Mouse (Mus musculus) lung, postnatal 14 days (tissue): ENCODE measurements around the gene Lrrc75a.

Source experiments
- DNase-seq: peaks from one replicate; pipeline ENCODE4 v3.0.0; 2021

The Lrrc75a gene

DNA sequence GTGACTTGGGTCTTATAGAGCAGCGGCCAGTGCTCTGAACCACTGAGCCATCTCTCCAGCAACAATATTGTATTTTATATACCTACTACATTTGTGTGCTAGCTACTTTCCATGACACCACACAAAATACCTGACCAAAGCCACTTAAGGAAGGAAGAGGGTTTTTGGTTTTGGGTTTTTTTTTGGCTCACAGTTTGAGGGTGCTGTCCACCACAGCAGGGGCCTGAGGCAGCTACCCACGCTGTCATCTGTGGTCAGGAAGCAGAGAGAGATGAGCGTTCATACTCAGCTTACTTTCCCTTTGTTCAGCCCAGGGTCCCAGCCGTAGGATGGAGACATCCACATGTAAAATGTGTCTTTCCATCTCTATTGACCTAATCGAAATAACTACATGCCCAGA lies 61.3 kb downstream of the Lrrc75a start:
- no peak for DNase-seq

DNA sequence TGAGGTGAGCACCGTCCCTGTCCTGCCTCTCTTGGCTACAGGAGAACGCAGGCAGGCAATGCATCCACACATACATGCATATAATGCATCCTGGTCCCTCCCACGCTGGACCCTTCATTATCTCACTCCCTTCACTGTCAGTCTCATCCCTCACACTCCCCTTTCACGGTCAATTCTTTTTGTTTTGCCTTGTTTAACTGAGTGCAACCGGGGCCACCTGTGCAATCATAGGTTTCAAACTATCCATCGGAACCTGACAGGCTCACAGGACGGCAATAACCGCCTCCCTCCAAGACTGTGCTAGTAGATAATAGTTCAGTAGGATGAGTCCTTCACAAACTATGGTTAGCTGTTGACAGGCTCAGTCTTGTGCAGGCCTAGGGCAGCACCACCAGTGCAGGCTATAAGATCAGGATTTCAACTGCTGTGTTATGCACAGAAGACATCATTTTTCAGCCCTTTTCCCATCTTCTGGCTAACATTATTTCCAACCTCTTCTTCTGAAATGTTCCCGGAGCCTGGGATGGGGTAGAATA lies 63.6 kb downstream of the Lrrc75a start:
- DNase-seq = no peak

DNA sequence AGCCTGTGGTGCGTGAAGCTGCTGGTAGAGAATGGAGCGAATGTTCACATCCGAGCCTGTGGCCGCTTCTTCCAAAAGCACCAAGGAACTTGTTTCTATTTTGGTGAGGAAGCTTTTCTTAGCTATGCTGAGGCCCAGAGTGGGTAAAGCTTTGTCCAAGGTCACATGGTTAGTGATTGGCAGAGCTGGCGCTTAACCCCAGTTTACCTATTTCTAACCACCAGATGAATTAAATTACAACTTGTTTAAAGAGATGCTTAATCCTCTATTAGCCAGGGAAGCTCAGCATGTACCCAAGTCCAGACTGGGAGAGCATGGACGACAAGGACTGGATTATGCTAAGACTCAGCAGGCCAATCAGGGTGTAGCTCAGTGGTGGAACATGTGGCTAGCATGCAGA lies 65.3 kb downstream of the Lrrc75a start:
- DNase-seq = no peak

DNA sequence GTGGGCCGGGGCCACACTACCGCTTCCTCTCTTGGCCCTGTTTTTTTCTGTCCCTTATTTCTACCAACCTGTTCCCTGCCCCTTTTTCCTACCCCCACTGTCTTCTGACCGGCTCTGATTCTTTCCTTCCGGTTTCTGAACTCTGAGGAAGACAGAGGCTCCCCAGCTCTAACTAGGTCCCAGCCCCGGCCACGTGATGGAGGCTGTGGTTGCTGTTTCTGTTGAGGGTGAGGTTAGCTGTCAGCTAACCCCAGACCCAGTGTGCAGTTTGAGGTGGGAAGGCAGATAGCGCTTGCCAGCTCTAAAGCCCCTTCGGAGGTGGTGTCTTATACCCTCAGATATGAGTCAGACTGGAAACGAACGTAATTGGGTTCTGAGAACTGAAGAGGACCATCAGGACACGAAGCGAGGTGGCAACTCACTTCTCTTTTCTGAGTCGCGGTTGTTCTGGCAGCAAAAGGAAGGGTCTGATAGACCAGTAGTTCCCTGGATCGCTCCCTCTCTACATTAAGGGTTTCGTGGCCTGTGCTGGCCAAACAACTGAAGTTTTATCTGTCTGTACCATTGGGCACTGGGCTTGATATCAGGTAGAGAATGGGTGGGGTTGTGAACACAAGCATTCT lies 71.7 kb downstream of the Lrrc75a start:
- peak; percentile 37 for DNase-seq

DNA sequence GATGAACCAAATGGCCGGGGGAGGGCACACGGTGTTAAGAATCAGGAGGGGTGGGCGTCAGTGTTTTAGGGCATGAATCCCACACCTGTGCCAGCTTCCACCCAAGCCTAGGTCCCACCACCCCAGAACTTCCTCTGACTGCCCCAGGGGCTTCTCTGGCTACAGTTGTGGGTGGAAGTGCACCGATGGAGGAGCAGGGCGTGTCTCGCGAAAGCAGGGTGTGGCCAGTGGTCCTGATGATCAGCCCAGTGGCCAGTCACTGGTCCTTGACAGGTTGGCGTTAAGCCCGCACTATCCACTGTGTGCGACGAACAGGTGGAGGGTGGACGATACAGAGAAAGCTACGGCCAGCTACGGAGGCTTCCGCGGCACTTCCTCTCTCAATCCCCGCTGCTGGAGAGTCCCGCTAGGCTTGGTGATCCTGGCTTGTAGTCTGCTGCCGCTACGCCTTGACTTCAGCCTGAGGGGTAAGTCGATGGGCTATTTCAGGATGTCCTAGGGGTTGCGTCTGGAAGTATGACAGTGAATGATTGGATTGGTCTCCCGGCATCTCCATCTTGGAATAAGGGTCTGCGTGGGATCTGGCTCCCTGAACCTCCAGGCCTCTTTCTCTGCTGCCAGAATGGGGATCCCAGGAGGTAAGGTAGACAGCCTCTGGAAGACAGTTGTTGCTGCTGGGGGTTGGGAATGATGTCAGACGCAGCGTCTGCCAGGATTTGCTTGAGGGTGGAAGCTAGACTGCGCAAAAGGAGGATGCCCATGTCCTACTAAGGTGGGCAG lies 72.5 kb downstream of the Lrrc75a start:
- peak; percentile 43 for DNase-seq

DNA sequence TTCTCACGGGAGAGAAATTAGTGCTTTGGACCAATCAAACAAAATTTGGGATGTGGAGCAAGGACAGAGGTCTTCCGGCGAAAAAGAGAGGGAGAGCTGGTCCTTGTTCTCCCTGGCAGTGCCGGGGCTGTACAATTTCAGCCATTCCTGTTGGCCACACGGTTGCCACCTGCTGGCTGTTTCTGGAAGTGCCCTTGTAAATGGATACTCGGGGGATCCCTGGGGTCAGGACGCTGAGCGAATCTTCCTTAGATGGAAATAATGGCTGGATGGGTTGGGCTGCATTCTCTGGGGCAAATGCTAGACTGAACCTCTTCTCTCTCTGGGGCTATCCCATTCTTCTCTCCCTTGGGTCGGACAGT lies 73.0 kb downstream of the Lrrc75a start:
- DNase-seq = peak; percentile 92

DNA sequence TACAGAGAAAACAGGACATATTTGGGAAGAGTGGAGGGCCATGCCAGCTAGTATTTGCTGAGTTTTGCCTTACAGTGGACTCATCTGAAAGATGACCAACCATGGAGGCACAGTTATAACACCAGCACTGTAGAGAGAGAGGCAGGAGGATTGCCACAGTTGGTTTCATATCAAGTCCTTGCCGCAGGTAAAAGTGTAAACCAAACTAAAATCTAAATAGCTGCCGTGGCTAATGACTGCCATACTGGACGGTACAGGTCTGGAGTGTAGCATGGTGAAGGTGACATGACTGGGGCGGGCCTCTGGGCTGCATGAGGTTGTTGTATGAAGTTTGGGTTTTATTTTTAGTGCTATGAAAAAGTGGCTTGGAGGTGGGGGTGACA lies 73.6 kb downstream of the Lrrc75a start:
- DNase-seq = no peak

DNA sequence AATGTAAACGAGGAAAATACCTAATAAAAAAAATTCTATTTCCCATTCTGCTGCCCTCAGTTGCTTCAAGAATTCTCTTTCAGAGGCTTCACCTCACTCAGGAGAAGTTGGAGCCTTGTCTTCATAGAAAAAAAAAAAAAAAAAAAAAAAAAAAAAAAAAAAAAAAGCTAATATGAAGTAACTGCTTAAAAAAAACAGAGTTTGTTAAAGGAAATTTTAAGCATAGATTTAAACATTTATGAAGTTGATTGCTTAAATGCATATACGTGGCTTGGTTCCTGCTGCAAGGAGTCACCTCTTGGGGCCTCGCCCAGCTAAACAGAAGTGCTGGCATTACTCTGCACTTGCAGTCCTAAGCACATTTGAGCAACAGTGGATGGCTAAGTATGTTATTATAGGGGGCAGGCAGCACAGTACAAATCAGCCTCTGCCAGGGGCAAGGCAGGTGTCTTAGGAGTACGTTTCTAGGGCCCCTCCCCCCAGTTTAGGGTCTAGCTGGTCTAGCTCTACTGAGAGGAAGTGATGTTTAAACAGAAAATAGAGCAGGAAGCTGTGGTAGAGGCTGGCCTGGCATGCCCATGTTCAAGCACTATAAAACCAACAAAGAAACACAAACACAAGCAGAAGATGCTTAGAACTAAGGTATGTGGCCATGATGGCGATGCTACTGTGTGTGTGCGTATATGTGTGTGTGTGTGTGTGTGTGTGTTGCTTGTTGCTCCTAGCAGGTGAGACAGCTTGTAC lies 74.2 kb downstream of the Lrrc75a start, which contains the start of gene Trpv2:
Gene Trpv2, plus strand, starts transcription at position 528 of the 744 bp plus-strand sequence.
- DNase-seq = no peak

DNA sequence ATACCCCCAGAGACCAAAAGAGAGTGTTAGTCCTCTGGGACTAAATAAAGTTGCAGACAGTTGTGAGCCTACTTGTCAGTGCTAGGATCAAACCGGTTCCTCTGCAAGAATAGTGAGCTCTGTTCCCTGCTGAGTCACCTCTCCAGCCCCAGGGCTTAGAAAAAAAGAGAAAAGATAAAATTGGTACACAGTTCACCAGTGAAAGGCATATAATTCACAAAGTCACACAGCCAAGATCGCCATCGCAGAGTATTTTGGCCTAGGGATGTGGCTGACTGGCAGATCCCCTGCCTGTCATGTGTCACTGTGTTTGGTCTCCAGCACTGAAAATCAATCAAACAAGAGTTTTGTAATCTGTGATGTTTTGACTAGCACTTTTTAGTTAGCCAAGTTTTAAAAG lies 80.0 kb downstream of the Lrrc75a start:
- no peak for DNase-seq

DNA sequence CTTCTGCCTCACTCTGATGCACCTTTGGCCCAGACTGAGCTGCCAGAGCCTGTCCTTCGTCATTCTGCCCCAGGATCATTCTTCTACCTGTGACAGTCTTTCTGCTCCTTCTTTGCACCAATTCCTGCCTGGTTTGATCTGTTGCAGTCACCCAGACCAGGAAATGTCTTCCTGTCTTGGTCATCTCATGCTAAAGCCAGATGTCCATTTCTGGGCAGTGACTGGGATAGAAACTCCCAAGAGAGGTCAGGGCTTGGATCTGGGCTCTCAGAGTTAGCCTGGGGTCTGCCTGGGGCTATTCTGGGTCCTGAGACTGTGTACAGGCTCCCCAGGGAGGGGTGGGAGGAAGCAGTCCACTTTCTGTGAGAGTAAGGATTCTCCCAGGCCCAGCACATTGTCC lies 82.1 kb downstream of the Lrrc75a start:
- DNase-seq = no peak

DNA sequence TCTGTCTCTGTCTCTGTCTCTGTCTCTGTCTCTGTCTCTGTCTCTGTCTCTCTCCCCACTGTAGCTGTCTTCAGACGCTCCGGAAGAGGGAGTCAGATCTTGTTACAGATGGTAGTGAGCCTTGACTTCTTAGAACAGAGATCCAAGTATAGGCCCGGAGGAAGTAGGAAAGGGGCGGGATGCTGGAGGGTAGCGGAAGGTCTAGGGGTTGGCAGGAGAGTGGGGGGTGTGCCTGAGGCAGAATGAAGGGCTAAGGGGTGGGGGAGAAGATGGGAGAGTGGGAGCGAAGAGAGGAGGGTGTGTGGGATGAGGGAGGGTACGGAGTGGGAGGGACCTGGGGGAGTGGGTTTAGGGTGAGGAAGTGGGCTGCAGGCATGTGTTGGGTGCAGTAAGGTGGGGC lies 82.6 kb downstream of the Lrrc75a start:
- no peak for DNase-seq

DNA sequence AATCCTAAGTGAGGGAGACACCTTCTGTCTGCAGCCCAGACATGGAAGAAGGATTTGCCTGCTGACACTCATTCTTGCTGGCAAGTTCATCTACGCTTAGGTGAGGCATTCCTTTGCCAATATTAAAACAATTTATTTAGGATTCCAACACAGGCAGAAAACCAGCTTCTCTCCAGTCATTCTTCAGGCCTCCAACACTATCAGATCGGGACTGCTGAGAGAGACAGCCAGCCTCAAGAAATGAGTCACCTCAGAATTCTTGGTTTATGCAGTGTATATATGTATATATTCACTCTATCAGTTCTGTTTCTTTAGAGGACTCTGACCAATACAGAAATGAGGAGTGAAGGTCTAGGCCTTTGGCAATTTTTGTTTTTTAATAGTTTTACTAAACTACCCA lies 84.7 kb downstream of the Lrrc75a start:
- no peak for DNase-seq

DNA sequence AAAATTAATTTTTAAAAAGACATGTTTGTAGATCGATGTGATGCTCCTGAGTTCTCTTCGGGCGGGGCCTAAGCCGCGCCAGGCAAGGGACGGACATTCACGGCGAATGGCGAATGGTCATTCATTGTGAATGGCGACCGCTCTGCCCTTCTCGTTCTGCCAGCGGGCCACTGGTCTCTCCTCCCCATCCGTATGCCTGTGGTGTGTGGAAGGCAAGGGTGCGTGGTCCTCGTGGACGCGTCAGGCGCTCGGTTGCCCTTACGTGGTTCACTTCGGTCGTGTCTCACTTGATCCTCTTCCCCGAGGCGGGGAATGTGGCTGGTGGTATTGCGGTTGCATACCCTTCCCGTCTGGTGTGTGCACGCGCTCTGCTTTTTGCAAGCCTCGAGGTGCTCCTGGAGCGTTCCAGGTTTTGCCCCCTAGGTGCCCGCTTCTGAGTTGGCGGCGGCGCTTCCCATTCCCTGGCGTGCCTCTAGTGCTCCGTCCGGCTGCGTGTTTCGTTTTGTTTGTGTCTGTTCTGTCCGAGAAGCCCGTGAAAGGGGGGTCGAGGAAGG lies 87.8 kb downstream of the Lrrc75a start:
- peak; percentile 15 for DNase-seq

DNA sequence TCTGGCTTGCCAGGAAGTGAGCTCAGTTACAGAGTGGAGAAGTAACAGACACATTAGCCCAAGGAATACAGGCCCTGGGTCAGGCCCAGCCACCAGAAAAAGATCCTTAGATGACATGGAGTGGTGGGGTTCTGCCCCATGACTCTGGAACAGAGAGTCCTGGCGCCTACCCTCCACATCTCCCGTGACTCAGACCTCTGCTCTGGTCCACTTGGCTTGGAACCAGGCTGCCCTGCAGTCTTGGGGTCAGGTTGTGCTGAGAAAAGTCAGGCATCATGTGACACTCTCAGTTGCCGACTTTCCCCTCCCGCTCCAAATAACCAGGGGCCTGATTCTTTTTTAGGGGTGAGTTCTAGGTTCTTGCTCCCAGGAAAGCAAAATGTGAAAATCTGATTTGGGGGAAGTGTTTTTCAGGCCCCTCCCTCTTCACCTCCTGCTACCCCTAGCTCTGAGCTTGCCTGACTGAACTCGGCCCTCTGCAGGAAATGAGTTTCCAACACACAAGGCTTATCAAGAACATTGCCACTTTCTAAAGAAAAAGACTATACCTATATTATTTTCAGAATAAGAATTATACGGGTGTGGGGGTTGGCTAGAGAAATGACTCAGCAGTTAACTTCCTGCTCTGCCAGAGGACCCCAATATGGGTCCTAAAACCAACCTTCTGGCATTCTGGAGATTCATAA lies 89.2 kb downstream of the Lrrc75a start:
- peak; percentile 31 for DNase-seq

DNA sequence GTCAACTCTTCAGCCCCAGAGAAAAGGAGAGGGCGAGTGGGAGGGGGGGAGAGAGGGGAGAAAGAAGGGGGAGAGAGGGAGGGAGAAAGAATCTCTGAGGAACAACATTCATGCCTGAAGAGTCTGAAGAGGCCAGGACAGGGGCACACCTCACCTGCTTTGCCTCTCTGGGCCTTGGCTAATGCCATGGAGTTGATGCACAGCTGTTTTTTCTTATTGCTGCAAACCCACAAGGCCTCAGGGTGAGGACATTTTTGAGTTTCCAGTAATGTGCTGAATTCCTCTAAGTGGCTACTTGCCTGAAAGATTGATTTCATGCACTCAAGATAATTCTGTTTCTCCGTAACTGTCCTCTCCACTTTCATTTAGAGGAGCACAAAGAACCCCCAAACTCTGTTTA lies 90.2 kb downstream of the Lrrc75a start:
- no peak for DNase-seq

DNA sequence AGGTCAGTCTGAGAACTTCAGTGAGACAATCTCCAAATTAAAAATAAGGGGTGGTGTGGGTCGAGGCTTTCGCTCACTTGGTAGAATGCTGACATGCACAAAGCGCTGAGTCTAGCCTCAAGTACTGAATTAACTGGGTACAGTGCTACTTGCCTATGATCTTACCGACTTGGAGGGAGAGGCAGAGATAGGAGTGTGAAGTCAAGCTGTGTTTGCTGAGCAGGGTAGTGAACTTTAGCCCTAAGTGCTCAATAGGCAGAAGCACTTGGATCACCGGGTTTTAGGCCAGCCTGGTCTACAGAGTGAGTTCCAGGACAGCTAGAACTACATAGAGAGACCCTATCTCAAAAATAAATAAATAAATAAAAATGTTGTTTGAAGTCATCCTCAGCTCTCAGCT lies 91.1 kb downstream of the Lrrc75a start:
- no peak for DNase-seq

DNA sequence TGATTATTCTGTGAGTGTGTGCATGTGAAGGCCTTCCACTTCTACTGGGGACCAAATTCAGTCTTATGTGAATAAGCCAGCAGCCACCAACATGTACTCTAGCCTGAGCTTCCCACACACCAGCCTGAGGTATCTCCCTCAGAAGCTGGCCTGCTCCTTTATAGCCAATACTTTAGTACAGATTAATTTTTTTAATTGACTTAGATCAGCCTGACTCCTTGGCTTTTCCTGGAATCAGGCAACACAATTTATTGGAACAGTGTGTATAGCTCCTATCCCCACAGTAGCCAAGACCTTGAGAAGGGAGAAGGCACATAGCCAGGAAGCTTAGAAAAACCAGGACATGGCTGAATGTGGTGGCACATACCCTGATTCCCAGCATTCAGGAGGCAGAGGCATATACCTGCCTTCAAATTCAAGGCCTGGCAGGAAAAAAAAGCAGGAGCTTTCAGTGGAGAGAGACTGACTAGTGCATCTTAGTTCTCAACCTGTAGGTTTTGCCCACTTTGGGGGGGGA lies 92.4 kb downstream of the Lrrc75a start:
- DNase-seq = no peak

DNA sequence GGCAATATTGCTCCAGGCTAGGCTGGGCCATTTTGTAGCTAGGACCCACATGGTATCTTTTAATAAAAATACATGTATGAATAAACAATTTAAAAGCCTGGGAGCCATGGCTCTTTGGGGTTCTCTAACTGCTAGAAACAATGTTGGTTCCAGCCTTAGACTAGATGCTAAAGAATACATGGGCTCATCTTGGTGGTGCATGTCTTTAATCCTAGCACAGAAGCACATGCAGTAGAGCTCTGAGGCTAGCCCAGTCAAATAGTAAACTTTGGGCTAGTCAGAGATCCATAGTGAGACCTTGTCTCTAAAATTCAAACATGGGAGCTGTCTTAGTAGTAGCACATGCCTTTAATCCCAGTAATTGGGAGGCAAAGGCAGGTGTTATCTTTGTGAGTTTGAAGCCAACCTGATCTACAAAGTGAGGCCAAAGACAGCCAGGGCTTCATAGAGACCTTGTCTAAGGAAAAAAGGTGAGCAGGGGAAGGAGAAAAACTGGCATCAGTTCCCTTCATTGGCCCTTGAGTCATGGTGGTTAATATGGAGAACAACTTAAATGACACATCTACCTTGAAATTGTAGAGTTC lies 93.3 kb downstream of the Lrrc75a start:
- no peak for DNase-seq
